Mouse (Mus musculus) urinary bladder, adult 18-20 months (tissue): ENCODE results near the gene Uap1l1.
A peak's percentile ranks its signal among the peaks of the same experiment; 100 is the strongest.
"Not testable (repeated sequence)": the region's sequence is repeated elsewhere in the genome, so short reads cannot be mapped to it uniquely, and the experiment has no call there.

Source experiments
- DNase-seq, 2 experiments: peaks; one replicate each; pipeline ENCODE4 v3.0.0; 2022; ENCODE audit warnings: low spot score in 2 of 2, mixed read lengths in 2 of 2

Gene Uap1l1

GRCm38 (mm10) chr2:25365091-25365761, at the start of gene Uap1l1:
TSS of gene Uap1l1 (minus strand) at chr2:25365682.
- DNase-seq, result peak; percentile 60 to 82

GRCm38 (mm10) chr2:25413436-25413835, 48.0 kb upstream of the Uap1l1 start:
- not testable (repeated sequence) for DNase-seq

- no peak for DNase-seq
These were observed 43.4 kb upstream of the Uap1l1 start for GRCm38 (mm10) chr2:25408908-25409307.

GRCm38 (mm10) chr2:25403994-25404393, 38.5 kb upstream of the Uap1l1 start:
- no peak for DNase-seq

- peak; percentile 42 to 48 for DNase-seq
These were observed 37.6 kb upstream of the Uap1l1 start for GRCm38 (mm10) chr2:25402972-25403601.

GRCm38 (mm10) chr2:25402377-25402971, 37.0 kb upstream of the Uap1l1 start:
- DNase-seq, result peak; percentile 57 to 65

GRCm38 (mm10) chr2:25400764-25401163, 35.3 kb upstream of the Uap1l1 start:
- DNase-seq, result peak; percentile 45

- DNase-seq, result no peak
These were observed 34.8 kb upstream of the Uap1l1 start for GRCm38 (mm10) chr2:25400291-25400690.

- no peak for DNase-seq
These were observed 33.6 kb upstream of the Uap1l1 start, which contains the start of gene Npdc1 for GRCm38 (mm10) chr2:25399051-25399450. TSS of gene Npdc1 (plus strand) at chr2:25399351.

- DNase-seq, result no peak
These were observed 32.6 kb upstream of the Uap1l1 start for GRCm38 (mm10) chr2:25398065-25398464.

- DNase-seq, result no peak
These were observed 31.5 kb upstream of the Uap1l1 start for GRCm38 (mm10) chr2:25397010-25397409.

- DNase-seq, result no peak
These were observed 31.1 kb upstream of the Uap1l1 start for GRCm38 (mm10) chr2:25396597-25396983.

- DNase-seq, result peak; percentile 55 to 69
These were observed 30.5 kb upstream of the Uap1l1 start, which contains the start of gene Entpd2 for GRCm38 (mm10) chr2:25395721-25396596. TSS of gene Entpd2 (plus strand) at chr2:25395874.

- no peak for DNase-seq
These were observed 29.1 kb upstream of the Uap1l1 start for GRCm38 (mm10) chr2:25394281-25395221.

GRCm38 (mm10) chr2:25391266-25391665, 25.8 kb upstream of the Uap1l1 start:
- DNase-seq, result no peak

GRCm38 (mm10) chr2:25384492-25384891, 19.0 kb upstream of the Uap1l1 start:
- DNase-seq, result no peak

- DNase-seq, result peak in 1 of 2 experiments; percentile 46
These were observed 11.1 kb upstream of the Uap1l1 start for GRCm38 (mm10) chr2:25376589-25376988.

- DNase-seq, result no peak
These were observed 7.9 kb upstream of the Uap1l1 start for GRCm38 (mm10) chr2:25373431-25373830.

- DNase-seq, result no peak
These were observed 7.3 kb upstream of the Uap1l1 start for GRCm38 (mm10) chr2:25372644-25373391.
